Mouse (Mus musculus) stomach, postnatal 0 days (tissue): ENCODE results near the gene Tpgs1. TPM values are rescaled to one million over a fixed set of nuclear protein-coding genes. Genes with fewer than 3 reads are reported as not detected.
"Not testable (repeated sequence)": the region's sequence is repeated elsewhere in the genome, so short reads cannot be mapped to it uniquely, and the experiment has no call there.

Source experiments
- ATAC-seq: fragments of 200-750 bp; cut with Nextera tagmentation; 2 replicates; pipeline ENCODE4 v1.8.0; 2017; ENCODE audit not compliant: low FRiP score, low TSS enrichment
- DNase-seq: peaks from one replicate; pipeline ENCODE4 v3.0.0-alpha.2; 2016; ENCODE audit warnings: low spot score
- H3K27ac ChIP-seq: fragments of 300-500 bp; sonication (generic); replicated peaks from 2 replicates; pipeline ENCODE4 v1.5.1; 2014; ENCODE audit warnings: mild to moderate bottlenecking, control low read depth
- H3K27me3 ChIP-seq: fragments of 300-500 bp; sonication (generic); 2 replicates; pipeline ENCODE4 v1.6.1; 2014; ENCODE audit warnings: low read length; ENCODE audit not compliant: control insufficient read depth, insufficient read depth
- H3K36me3 ChIP-seq: fragments of 300-500 bp; sonication (generic); 2 replicates; pipeline ENCODE4 v1.6.1; 2014; ENCODE audit warnings: low read length, mixed read lengths; ENCODE audit not compliant: control insufficient read depth, insufficient read depth
- H3K4me1 ChIP-seq: fragments of 300-500 bp; sonication (generic); replicated peaks from 2 replicates; pipeline ENCODE4 v1.6.1; 2014; ENCODE audit warnings: antibody characterized with exemption; ENCODE audit not compliant: control insufficient read depth, insufficient read depth
- H3K4me2 ChIP-seq: fragments of 300-500 bp; sonication (generic); replicated peaks from 2 replicates; pipeline ENCODE4 v1.6.1; 2014; ENCODE audit warnings: low read depth, mild to moderate bottlenecking, control low read depth, moderate library complexity
- H3K4me3 ChIP-seq: fragments of 300-500 bp; sonication (generic); 2 replicates; pipeline ENCODE4 v1.5.1; 2014; ENCODE audit warnings: low read depth, low read length, control low read depth
- H3K9ac ChIP-seq: fragments of 300-500 bp; sonication (generic); 2 replicates; pipeline ENCODE4 v1.6.1; 2014; ENCODE audit warnings: mild to moderate bottlenecking, low read length, control low read depth, mixed read lengths
- H3K9me3 ChIP-seq: fragments of 300-500 bp; sonication (generic); 2 replicates; pipeline ENCODE4 v1.6.1; 2016; ENCODE audit warnings: low read length; ENCODE audit not compliant: control insufficient read depth
- CTCF ChIP-seq: IDR thresholded peaks from 2 replicates; pipeline ENCODE4 v1.5.1; 2016; ENCODE audit warnings: antibody characterized with exemption, low read depth, mild to moderate bottlenecking, moderate library complexity
- EP300 ChIP-seq: optimal IDR thresholded peaks from 2 replicates; pipeline ENCODE3; 2016; ENCODE audit warnings: antibody characterized with exemption
- WGBS: fragments of 180-500 bp; shearing (Covaris S2); extraction: QIAGEN DNeasy Blood & Tissue Kit; methylation state at CpG from one replicate; pipeline ENCODE4 v1.1.7; 2014; 5-methylcytosine and 5-hydroxymethylcytosine counted together
- polyA plus RNA-seq: library from polyadenylated mRNA; unstranded; fragments of >200 nt; fragmentation: Nextera tagmentation; extraction: Ambion mirVana; gene quantifications from 2 replicates; pipeline ENCODE4 v1.2.1, GENCODE M21; 2015

The Tpgs1 gene
- polyA plus RNA-seq, 1 experiment from 2014 or later = 51.0 TPM

DNA sequence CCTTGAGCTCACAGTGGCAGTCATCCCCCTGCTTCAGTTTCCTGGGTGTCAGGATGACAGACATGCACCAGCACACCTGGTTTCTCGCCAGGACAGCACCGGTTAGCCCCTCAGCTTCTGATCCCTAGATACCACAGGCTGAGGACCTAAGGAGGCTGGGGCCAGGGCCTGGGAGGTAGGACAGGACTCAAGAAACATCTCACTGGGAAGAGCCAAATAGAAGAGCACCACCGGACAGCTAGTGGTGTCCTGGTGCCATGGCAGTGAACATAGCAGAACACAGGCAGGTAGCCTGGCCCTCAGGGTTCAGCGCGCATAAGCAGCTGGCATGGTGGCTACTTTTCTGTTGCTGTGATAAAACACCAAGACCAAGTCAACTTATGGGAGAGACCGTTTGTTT, 29.3 kb downstream of the Tpgs1 start:
- no peak overlapping the region for H3K9ac ChIP-seq

DNA sequence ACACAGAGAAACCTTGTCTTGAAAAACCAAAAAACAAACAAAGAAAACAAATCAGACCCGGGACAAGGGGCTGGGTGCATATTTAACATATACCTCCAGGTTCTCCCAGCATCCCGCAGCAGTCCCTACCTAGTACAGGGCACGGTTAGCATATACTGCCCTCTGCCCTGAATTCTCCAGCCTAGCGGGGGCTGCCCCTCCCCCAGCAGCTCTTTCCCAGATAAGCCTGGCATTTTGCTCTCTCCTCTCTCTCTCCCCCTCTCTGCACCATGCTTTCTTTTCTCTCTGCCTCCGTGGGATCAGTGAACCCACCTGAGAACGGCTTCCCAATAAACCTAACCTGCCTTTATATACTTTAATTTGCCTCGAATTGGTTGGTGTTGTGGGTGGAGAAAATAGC, 31.5 kb downstream of the Tpgs1 start:
- H3K4me2 ChIP-seq = no peak overlapping the region
- H3K27ac ChIP-seq = peak overlapping the region; percentile 84
- peaks cover 8% of the 10 kb centered on the region for H3K4me1 ChIP-seq
- no peaks in the 10 kb centered on the region for H3K36me3 ChIP-seq
- WGBS = 27% methylated on average over 7 of the region's 7 CpGs
- no peak for TF ChIP-seq CTCF
- no peak for TF ChIP-seq EP300
- no peak overlapping the region for H3K9ac ChIP-seq
- DNase-seq = no peak
- H3K27me3 ChIP-seq = no peaks in the 10 kb centered on the region
- no peak for ATAC-seq
- H3K4me3 ChIP-seq = no peak overlapping the region
- H3K9me3 ChIP-seq = no peaks in the 10 kb centered on the region

More for the DNA sequence above, 29.3 kb downstream of the Tpgs1 start:
- Histone ChIP-seq H3K4me3 (no peak overlapping the region), H3K27ac (no peak overlapping the region), H3K4me2 (no peak overlapping the region), H3K9me3 (no peaks in the 10 kb centered on the region), H3K4me1 (peaks cover 8% of the 10 kb centered on the region), H3K27me3 (no peaks in the 10 kb centered on the region), H3K36me3 (no peaks in the 10 kb centered on the region)
- no peak for ATAC-seq
- no peak for DNase-seq
- no peak for TF ChIP-seq EP300
- TF ChIP-seq CTCF = no peak
- WGBS = 92% methylated on average over 6 of the region's 6 CpGs

DNA sequence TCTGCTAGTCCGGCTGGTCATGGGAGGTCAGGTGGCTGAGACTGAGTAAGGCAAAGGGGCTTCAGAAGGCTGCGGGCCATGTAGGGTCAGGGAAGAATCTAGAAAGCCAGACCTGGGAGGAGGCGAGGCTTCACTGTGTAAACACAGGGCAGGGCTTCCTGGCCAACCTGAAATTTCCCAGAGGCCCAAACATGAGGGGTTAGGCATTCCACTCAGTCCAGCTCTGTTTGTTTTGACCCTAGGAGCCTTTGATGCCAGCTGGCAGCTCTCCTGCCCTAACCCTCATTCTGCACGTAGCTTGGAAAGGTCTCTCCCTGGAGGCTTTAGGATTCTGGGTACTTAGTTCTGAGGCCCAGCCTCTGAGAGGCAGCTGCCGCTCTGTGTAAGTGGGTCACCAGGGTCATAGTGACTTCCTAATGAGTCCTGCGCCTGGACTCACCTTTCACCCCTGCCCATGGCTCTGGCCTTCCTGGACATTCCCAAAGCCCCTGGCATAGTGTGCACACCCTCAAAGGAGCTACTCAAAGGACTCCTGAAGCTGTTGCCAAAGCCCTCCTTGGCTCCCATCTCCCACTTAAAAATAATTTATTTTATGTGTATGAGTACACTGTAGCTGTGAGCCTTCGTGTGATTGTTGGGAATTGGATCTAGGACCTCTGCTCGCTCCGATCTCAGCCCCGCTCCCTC, 32.4 kb downstream of the Tpgs1 start:
- DNase-seq = peak; percentile 76
- WGBS = 24% methylated on average over 10 of the region's 10 CpGs
- H3K4me3 ChIP-seq = no peak overlapping the region

GRCm38 (mm10) chr10:79702970-79703369, 33.8 kb downstream of the Tpgs1 start:
- H3K9me3 ChIP-seq, H3K4me3 ChIP-seq, ATAC-seq, H3K36me3 ChIP-seq, DNase-seq, H3K4me2 ChIP-seq, H3K27ac ChIP-seq, H3K27me3 ChIP-seq, H3K9ac ChIP-seq, H3K4me1 ChIP-seq: not testable (repeated sequence)
- 54% methylated on average over 2 of the region's 4 CpGs for WGBS

More for the DNA sequence above, 32.4 kb downstream of the Tpgs1 start:
- H3K27me3 ChIP-seq = no peaks in the 10 kb centered on the region
- no peak overlapping the region for H3K4me2 ChIP-seq
- no peaks in the 10 kb centered on the region for H3K36me3 ChIP-seq
- TF ChIP-seq CTCF = no peak
- TF ChIP-seq EP300 = no peak
- ATAC-seq = peak; percentile 46
- peaks cover 8% of the 10 kb centered on the region for H3K4me1 ChIP-seq
- H3K9ac ChIP-seq = no peak overlapping the region
- peak overlapping the region; percentile 84 for H3K27ac ChIP-seq
- H3K9me3 ChIP-seq = no peaks in the 10 kb centered on the region

- Histone ChIP-seq H3K27ac (no peak overlapping the region), H3K27me3 (no peaks in the 10 kb centered on the region), H3K4me1 (peaks cover 8% of the 10 kb centered on the region), H3K9ac (no peak overlapping the region), H3K4me2 (peak overlapping the region; percentile 83), H3K36me3 (no peaks in the 10 kb centered on the region), H3K9me3 (no peaks in the 10 kb centered on the region), H3K4me3 (no peak overlapping the region)
- DNase-seq (no peak), ATAC-seq (no peak)
- WGBS = 78% methylated on average over 10 of the region's 10 CpGs
- no peak for TF ChIP-seq CTCF
- no peak for TF ChIP-seq EP300
Observed at GRCm38 (mm10) chr10:79703541-79703940, 34.4 kb downstream of the Tpgs1 start.

- peak; percentile 94 for ATAC-seq
Observed at GRCm38 (mm10) chr10:79704065-79704969, 35.1 kb downstream of the Tpgs1 start, which contains the start of gene Bsg. Gene Bsg, plus strand, starts transcription at chr10:79704491.

More at GRCm38 (mm10) chr10:79704065-79704969, 35.1 kb downstream of the Tpgs1 start, which contains the start of gene Bsg:
- H3K4me1 ChIP-seq = peaks cover 8% of the 10 kb centered on the region
- H3K27me3 ChIP-seq = no peaks in the 10 kb centered on the region
- peak within 1 kb of the TSS; percentile 83 for H3K4me2 ChIP-seq
- H3K36me3 ChIP-seq = no peaks in the 10 kb centered on the region
- peak; percentile 71 for TF ChIP-seq CTCF
- no peak for TF ChIP-seq EP300
- H3K9ac ChIP-seq = peak within 1 kb of the TSS; percentile 96
- DNase-seq = peak; percentile 99
- H3K9me3 ChIP-seq = no peaks in the 10 kb centered on the region
- under 1% methylated on average over 54 of the region's 65 CpGs for WGBS
- H3K4me3 ChIP-seq = peak within 1 kb of the TSS; percentile 73
- H3K27ac ChIP-seq = peak within 1 kb of the TSS; percentile 87
